Mouse (Mus musculus): ENCODE measurements around the gene Shc1. TPM values are rescaled to one million over a fixed set of nuclear protein-coding genes. Genes with fewer than 3 reads are reported as not detected.
A peak's percentile ranks its signal among the peaks of the same experiment; 100 is the strongest.

The Shc1 gene
- total and polyA plus RNA-seq, 3 experiments, result 49.2 to 79.8 TPM; not detected in 1

DNA sequence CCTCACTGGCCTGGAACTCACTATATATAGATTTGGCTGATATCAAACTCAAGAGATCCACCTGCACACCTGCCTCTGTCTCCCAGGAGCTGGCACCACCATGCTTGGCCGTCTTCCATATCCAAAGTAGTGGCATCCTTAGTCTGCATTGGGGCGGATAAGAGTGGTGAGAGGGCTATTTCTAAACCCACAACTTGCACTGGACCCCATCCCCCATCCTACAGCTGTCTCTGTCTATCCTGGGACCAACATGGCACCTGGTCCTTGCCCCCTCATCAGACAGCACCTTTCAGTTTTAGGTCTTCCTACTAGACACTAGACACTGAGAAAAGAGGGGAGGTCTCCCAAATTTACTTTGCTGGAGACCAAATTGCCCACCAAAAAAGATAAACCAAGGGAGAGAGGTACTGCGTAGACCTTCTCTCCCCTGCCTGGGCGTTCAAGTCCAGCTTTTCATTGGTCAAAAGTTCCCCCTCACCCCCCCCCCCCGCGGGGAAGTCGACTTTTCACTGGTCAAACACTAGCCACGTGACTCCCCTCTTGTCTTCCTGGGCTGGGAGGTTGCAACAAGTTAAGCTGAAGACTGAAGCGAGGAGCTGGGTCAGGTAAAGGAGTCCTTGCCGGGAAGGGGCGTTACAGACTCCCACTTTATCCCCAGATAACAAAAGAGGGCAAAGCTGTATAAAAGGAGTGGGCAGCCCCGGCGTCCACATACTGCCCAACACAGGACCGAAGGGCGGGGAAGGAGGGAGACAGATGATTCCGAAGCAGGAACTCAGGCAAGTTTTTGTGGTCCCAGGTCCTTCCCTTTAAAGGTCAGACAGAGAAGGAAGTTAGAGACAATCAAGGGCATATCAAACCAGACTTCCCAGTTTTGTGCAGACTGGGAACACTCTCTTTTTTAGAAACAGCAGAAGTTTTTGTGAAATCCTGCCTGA, 18.2 kb downstream of the Shc1 start, which contains the start of gene Pbxip1:
Gene Pbxip1, plus strand, starts transcription at position 531 of the 938 bp plus-strand sequence.
- H3K27me3 ChIP-seq (ENCODE audit: control insufficient read depth in 1 of 2, insufficient read depth in 2 of 2, low read length in 2 of 2), result no peaks in the 10 kb centered on the region
- peak within 1 kb of the TSS; percentile 67 for H3K9ac ChIP-seq (ENCODE audit: control insufficient read depth, low read depth, low read length, poor library complexity, severe bottlenecking)
- peak; percentile 91 for DNase-seq (ENCODE audit: low read depth, low spot score)
- H3K36me3 ChIP-seq (ENCODE audit: control insufficient read depth in 1 of 2, insufficient read depth in 2 of 2, low read length in 2 of 2), result peaks cover 0 to 11% of the 10 kb centered on the region in 2 experiments; a peak in 2 of 4 replicates
- H3K4me3 ChIP-seq (ENCODE audit: control insufficient read depth in 1 of 2, insufficient read depth in 1 of 2, low read depth in 2 of 2, low read length in 2 of 2), result peak within 1 kb of the TSS; percentile 68 to 81
- peaks cover under 1 to 9% of the 10 kb centered on the region in 2 experiments; a peak in 3 of 4 replicates for H3K4me1 ChIP-seq (ENCODE audit: control insufficient read depth in 1 of 2, insufficient read depth in 2 of 2, low read length in 2 of 2)
- peak within 1 kb of the TSS; percentile 61 for H3K27ac ChIP-seq (ENCODE audit: control insufficient read depth, low read depth, low read length)
- peaks cover 4% of the 10 kb centered on the region for H3K79me2 ChIP-seq (ENCODE audit: control insufficient read depth, insufficient read depth, low read length, poor library complexity)
- H3K9me3 ChIP-seq (replicated peaks; ENCODE audit: insufficient read depth, low read length), result no peaks in the 10 kb centered on the region
- TF ChIP-seq E2F4 (IDR thresholded peaks at IDR 0.05; ENCODE audit: borderline replicate concordance, low read depth, low read length) (no peak), USF2 (IDR thresholded peaks at IDR 0.05; ENCODE audit: borderline replicate concordance in 1 of 2, insufficient read depth in 1 of 2, low read depth in 1 of 2, low read length in 2 of 2) (peak; percentile 58 to 87; a peak in 3 of 4 replicates), ZKSCAN1 (IDR thresholded peaks at IDR 0.05; ENCODE audit: low read depth, low read length) (no peak), BHLHE40 (IDR thresholded peaks at IDR 0.05; ENCODE audit: borderline replicate concordance, low read depth, low read length) (0 out of 2 replicates have a peak, but pooled peaks have one; percentile 33), CHD1 (IDR thresholded peaks at IDR 0.05; ENCODE audit: low read depth, low read length) (no peak), SMC3 (IDR thresholded peaks at IDR 0.05; ENCODE audit: low read depth, low read length) (no peak), TBP (IDR thresholded peaks at IDR 0.05; ENCODE audit: low read depth, low read length) (peak; percentile 75; the same call in 1 of the 2 replicates), MAFK (IDR thresholded peaks at IDR 0.05; ENCODE audit: borderline replicate concordance, low read depth, low read length) (no peak), GATA1 (IDR thresholded peaks at IDR 0.05; ENCODE audit: low read depth, low read length) (no peak), ZC3H11A (IDR thresholded peaks at IDR 0.05; ENCODE audit: low read depth, low read length) (no peak), MXI1 (IDR thresholded peaks at IDR 0.05; ENCODE audit: low read depth, low read length) (peak; percentile 76), ZMIZ1 (IDR thresholded peaks at IDR 0.05; ENCODE audit: low read depth, low read length) (peak; percentile 75; the same call in 1 of the 2 replicates), TAL1 (IDR thresholded peaks at IDR 0.05; ENCODE audit: low read length) (no peak), NELFE (IDR thresholded peaks at IDR 0.05; ENCODE audit: low read depth, low read length) (peak; percentile 78), KAT2A (conservative IDR thresholded peaks at IDR 0.05; ENCODE audit: low read depth, low read length) (no peak), SIN3A (IDR thresholded peaks at IDR 0.05; ENCODE audit: low read length) (peak; percentile 89), USF1 (IDR thresholded peaks at IDR 0.05; ENCODE audit: low read depth, low read length) (peak; percentile 99), MEF2A (IDR thresholded peaks at IDR 0.05; ENCODE audit: extremely low read depth, insufficient replicate concordance, low read depth, low read length, poor library complexity, severe bottlenecking) (no peak), ETS1 (IDR thresholded peaks at IDR 0.05; ENCODE audit: low read depth, low read length) (no peak), EP300 (IDR thresholded peaks at IDR 0.05; ENCODE audit: low read depth in 1 of 2, low read length in 2 of 2) (no peak), TCF12 (IDR thresholded peaks at IDR 0.05; ENCODE audit: low read depth, low read length) (peak; percentile 45), JUND (IDR thresholded peaks at IDR 0.05; ENCODE audit: low read depth, low read length) (no peak), MYC (IDR thresholded peaks at IDR 0.05; ENCODE audit: low read depth, low read length) (no peak), ZNF384 (IDR thresholded peaks at IDR 0.05; ENCODE audit: low read depth, low read length) (no peak), RCOR1 (IDR thresholded peaks at IDR 0.05; ENCODE audit: low read depth, low read length) (peak; percentile 51), HCFC1 (IDR thresholded peaks at IDR 0.05; ENCODE audit: low read depth, low read length) (peak; percentile 71; the same call in 1 of the 2 replicates), POLR2AphosphoS5 (IDR thresholded peaks at IDR 0.05; ENCODE audit: borderline replicate concordance, low read depth, low read length) (no peak), UBTF (IDR thresholded peaks at IDR 0.05; ENCODE audit: borderline replicate concordance, insufficient read depth, low read depth, low read length) (no peak), MYB (IDR thresholded peaks at IDR 0.05; ENCODE audit: low read depth, low read length) (no peak), GABPA (IDR thresholded peaks at IDR 0.05; ENCODE audit: low read depth, low read length) (no peak), NRF1 (IDR thresholded peaks at IDR 0.05; ENCODE audit: insufficient read depth, low read depth, low read length, poor library complexity, severe bottlenecking) (no peak), CTCF (IDR thresholded peaks at IDR 0.05 in 2 of 3, conservative IDR thresholded peaks at IDR 0.05 in 1 of 3; ENCODE audit: control insufficient read depth in 1 of 3, insufficient read depth in 1 of 3, low read depth in 2 of 3, low read length in 3 of 3, poor library complexity in 1 of 3, severe bottlenecking in 1 of 3) (no peak), POLR2A (IDR thresholded peaks at IDR 0.05; ENCODE audit: control insufficient read depth in 1 of 2, insufficient read depth in 1 of 2, low read depth in 1 of 2, low read length in 2 of 2, poor library complexity in 1 of 2) (peak in 1 of 2 experiments; percentile 82; a peak in 2 of 4 replicates), POLR2AphosphoS2 (IDR thresholded peaks at IDR 0.05; ENCODE audit: low read length) (peak; percentile 67; the same call in 1 of the 2 replicates)

Measured in MEL (cell line).